25 mouse cellular contexts compared by ENCODE assay signal in the genomic region with DNA sequence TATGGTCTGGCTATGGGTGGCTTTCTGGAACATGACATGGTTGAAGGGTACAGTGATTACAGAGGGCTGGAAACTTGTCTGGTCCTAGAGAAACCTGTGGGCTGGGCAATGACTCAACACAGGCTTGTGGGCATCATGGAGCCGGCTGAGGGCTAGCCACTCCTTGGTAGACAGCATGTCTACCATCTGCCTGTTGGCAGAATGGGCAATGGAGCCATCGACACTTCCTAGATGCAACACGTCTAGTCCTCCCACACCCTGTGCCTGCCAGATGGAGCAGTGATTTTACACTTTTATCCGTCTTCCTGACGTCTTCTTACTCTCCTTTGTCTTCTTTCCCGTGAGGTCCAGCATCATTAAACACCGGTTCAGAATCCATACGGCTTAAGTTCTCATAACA. TPM values are rescaled to one million over a fixed set of nuclear protein-coding genes. Genes with fewer than 3 reads are reported as not detected.
DNase-seq lines count a peak whose midpoint lies in the region; TF ChIP-seq lines count a peak whose summit lies in the region.
"Had no signal": no experiment of that assay in that cellular context is flagged by ENCODE, and none has a peak within 500 bp of the region (broad histone marks: within the 10 kb centered on the region; RNA-seq: fewer than 3 reads in every experiment).

No protein-coding gene starts in this region.

- H3K4me1 ChIP-seq in small intestine, adult 2 months (ENCODE audit: control insufficient read depth, insufficient read depth, insufficient read length, low read length): peaks cover 7% of the 10 kb centered on the region; the same call in 1 of the 2 replicates
- H3K4me1 ChIP-seq: forebrain, embryonic 10.5 days; hindbrain, embryonic 10.5 days; limb, embryonic 15.5 days had no signal

- no peaks in the 10 kb centered on the region for H3K36me3 ChIP-seq in small intestine, adult 2 months (ENCODE audit: control insufficient read depth, insufficient read depth, low read length)
- H3K36me3 ChIP-seq: forebrain, embryonic 10.5 days; G1E; hindbrain, embryonic 10.5 days; limb, embryonic 15.5 days had no signal

- H3K27me3 ChIP-seq in small intestine, adult 2 months (ENCODE audit: control insufficient read depth, insufficient read depth, low read length): no peaks in the 10 kb centered on the region

- peak; percentile 45 to 51 for DNase-seq in cerebellum, postnatal 14 days
- DNase-seq in cerebellum, adult 18-20 months: no peak
- peak; percentile 56 to 65 for DNase-seq in left cerebral cortex, adult 18-20 months (ENCODE audit: low spot score in 2 of 2)
- DNase-seq in left cerebral cortex, postnatal 10 days (ENCODE audit: extremely low spot score in 1 of 2, low spot score in 2 of 2): no peak
- peak; percentile 21 to 25 for DNase-seq in layer of hippocampus, postnatal 36 days
- no peak for DNase-seq in gastrocnemius, adult 18-20 months (ENCODE audit: low spot score)
- DNase-seq in lung, postnatal 10 days: no peak
- DNase-seq: adrenal gland, postnatal 10 days; cerebellum, postnatal 36 days; forebrain, postnatal 0 days; gastrocnemius, postnatal 36 days; thymus, adult 18-20 months; thymus, postnatal 4 days had no signal

- TF ChIP-seq CTCF in small intestine, adult 2 months (IDR thresholded peaks at IDR 0.05; ENCODE audit: extremely low read depth, insufficient read length, insufficient replicate concordance, low read depth, low read length): no peak

- no peak overlapping the region for H3K4me3 ChIP-seq in small intestine, adult 2 months (ENCODE audit: low read depth, low read length)
- H3K4me3 ChIP-seq: forebrain, embryonic 10.5 days; hindbrain, embryonic 10.5 days; left cerebral cortex, adult 2 months; limb, embryonic 15.5 days had no signal

- WGBS in small intestine, adult 2 months: 90% methylated on average over 8 of the region's 8 CpGs

- intact Hi-C loops in left cerebral cortex, postnatal 10 days (cut with DNase I): no loop called here

- TF ChIP-seq POLR2A in small intestine, adult 2 months (IDR thresholded peaks at IDR 0.05; ENCODE audit: low read depth, low read length): no peak

- peak overlapping the region; percentile 43 for H3K27ac ChIP-seq in small intestine, adult 2 months (ENCODE audit: insufficient read depth, low read depth, low read length)
- H3K27ac ChIP-seq: forebrain, embryonic 10.5 days; hindbrain, embryonic 10.5 days; hindbrain, postnatal 0 days; left cerebral cortex, adult 2 months; limb, embryonic 15.5 days had no signal

RNA-seq across cellular contexts. Expression of gene Ano2, which starts 49.1 kb away (rescaled TPM):
- total RNA-seq in left cerebral cortex, adult 18-20 months (2021): 1 to 10 TPM; 5.3 to 7.1 TPM
- 1 to 10 TPM; 2.0 to 2.9 TPM for total RNA-seq in left cerebral cortex, postnatal 10 days (2021)
- total RNA-seq in layer of hippocampus, postnatal 36 days (2021): 1 to 10 TPM; 5.7 to 7.2 TPM
- 0.08 and 0.66 TPM in 2 replicates for polyA plus RNA-seq in small intestine, adult 2 months (2012; rRNA removed)
- total RNA-seq in gastrocnemius, adult 18-20 months (2021): not detected
- total RNA-seq: gastrocnemius, postnatal 36 days; megakaryocyte-erythroid progenitor cell, adult 5-6 weeks; neutrophil, adult 5-6 weeks had no signal
- polyA plus RNA-seq: activated CD4-positive, CD25-positive, alpha-beta regulatory T cell, adult 4 months; G1E; liver, embryonic 16.5 days; spleen, adult 2 months had no signal

Comparison
In these comparisons a context has a peak if more than half of its experiments do, and no peak if none do; other contexts are left out.
1. DNase-seq: peak in cerebellum, postnatal 14 days (2 of 2), left cerebral cortex, adult 18-20 months (2 of 2) and layer of hippocampus, postnatal 36 days (2 of 2); none in cerebellum, adult 18-20 months (0 of 2), left cerebral cortex, postnatal 10 days (0 of 2), gastrocnemius, adult 18-20 months (single experiment) and lung, postnatal 10 days (single experiment).